Mouse (Mus musculus) olfactory bulb, adult 2 months (tissue): ENCODE measurements at regions not wholly inside any gene's neighbourhood (a gene's known extent, or its start where the extent isn't known, plus 50 kb on each side); places are given as distances from the start of the nearest gene placed in this dataset.

Experiments used
- CTCF ChIP-seq: fragments of 200-500 bp; IDR thresholded peaks from 2 replicates; pipeline ENCODE4 v1.5.1; 2012; ENCODE audit warnings: low read depth, mild to moderate bottlenecking, low read length, moderate library complexity; ENCODE audit not compliant: insufficient read depth
- POLR2A ChIP-seq: fragments of 200-500 bp; IDR thresholded peaks from 2 replicates; pipeline ENCODE4 v1.6.1; 2012; ENCODE audit warnings: mild to moderate bottlenecking, low read depth, low read length, moderate library complexity; ENCODE audit not compliant: insufficient read depth

- TF ChIP-seq CTCF (no peak), POLR2A (no peak)
Measured at GRCm38 (mm10) chr12:13766486-13766885, 385.4 kb downstream of the Fam84a start.
